Mouse (Mus musculus) retina, embryonic 14.5 days (tissue): ENCODE data around the gene Jchain.
"Not testable (repeated sequence)": the region's sequence is repeated elsewhere in the genome, so short reads cannot be mapped to it uniquely, and the experiment has no call there.

ENCODE experiments used
- DNase-seq: peaks from one replicate; pipeline ENCODE4 v3.0.0-alpha.2; 2015; ENCODE audit warnings: low spot score

The Jchain gene

DNA sequence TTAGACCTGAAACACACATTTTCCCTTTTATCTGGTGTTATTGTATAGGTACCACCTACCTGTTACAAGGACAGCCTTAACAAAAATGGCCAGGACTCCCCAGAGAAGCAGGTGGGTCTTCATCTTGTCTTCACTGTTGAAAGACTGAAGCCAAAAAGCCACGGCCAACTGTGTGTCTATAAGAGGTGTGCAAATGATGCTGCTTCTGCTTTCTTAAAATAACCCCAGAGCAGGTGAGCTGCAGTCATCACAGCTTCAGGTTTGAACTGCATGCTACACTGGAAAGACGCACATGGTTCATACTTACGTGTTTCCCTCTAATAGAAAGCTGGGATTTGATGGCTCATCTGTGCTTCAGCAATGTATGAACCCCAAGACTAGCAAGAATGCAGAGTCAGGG is at the start of gene Jchain:
Gene Jchain, minus strand, starts transcription at position 235 of the 400 bp plus-strand sequence.
- no peak for DNase-seq

- no peak for DNase-seq
Measured at GRCm38 (mm10) chr5:88575506-88576338, 48.0 kb upstream of the Jchain start.

DNA sequence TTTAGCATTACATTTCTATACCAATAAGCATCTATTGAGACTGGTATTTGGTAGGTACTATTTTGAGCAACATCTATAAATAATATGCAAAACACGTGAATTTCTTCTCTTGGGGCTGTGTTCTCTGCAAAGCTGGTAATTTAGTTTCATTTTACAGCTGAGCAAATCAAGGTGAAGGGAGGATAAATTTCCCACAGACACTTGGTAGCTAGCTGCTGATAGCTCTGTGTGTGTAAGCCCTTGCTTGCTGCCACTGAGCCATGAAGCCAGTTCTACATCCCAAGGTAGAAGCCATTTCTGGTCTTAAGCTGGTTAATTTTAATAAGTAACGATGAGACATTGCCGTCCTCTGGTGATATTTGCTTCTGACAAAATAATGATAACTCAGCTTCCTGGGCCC is 47.1 kb upstream of the Jchain start:
- DNase-seq, result no peak

DNA sequence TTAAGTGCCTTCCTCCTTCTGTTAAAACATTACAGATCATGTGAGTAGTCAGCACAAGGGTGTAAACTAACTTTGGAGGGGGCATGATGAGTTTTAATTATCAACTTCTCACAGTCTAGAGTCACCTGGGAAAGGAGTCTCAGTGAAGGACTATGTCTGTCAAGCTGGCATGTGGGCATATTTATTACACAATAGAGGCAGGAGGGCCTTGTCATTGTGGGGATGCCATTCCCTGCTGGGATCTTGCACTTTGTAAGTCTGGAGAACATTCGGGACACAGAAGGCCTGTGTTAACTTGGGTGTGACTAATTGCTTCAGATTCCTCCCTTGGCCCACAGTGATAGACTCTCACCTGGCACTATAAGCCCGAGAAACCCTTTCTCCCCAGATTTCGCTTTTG is 41.9 kb upstream of the Jchain start:
- no peak for DNase-seq

DNA sequence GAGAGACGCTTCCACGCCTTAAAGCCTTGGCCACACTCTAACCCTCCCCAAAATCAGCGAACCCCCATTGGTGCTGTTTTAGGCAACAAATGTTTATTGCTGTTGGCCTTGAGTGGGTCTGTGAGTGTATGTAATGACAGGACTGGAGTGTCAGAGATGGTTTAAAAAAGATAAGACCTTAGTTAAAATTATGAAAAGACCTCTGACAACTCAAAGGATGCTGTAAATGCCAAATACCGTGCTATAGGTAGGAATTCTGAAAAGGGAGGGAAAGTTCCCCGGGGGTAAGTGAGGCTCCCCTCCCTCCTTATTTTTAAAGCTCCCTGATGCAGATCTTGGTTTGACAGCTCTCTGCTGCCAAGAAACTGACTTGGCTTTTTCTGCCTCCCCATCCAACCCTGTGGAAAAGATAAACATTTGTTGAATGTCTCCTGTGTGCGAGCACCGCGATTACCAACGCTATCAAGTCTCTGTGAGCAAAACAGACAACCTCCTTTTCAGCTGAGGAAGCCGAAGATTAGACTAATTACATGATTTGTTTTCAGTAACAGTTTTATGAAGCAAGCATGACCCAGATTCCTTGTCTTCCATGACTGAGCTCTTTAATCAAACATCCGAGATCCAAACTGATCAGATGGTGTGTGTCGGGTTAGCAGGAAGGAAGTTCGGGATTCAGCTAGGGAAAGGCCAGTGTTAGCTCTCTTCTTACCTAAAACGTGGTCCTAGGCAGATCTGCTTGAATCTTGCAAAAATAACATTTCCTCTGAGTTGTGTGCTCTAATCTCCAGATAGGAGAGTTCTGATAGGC is 38.5 kb upstream of the Jchain start:
- peak; percentile 38 for DNase-seq

DNA sequence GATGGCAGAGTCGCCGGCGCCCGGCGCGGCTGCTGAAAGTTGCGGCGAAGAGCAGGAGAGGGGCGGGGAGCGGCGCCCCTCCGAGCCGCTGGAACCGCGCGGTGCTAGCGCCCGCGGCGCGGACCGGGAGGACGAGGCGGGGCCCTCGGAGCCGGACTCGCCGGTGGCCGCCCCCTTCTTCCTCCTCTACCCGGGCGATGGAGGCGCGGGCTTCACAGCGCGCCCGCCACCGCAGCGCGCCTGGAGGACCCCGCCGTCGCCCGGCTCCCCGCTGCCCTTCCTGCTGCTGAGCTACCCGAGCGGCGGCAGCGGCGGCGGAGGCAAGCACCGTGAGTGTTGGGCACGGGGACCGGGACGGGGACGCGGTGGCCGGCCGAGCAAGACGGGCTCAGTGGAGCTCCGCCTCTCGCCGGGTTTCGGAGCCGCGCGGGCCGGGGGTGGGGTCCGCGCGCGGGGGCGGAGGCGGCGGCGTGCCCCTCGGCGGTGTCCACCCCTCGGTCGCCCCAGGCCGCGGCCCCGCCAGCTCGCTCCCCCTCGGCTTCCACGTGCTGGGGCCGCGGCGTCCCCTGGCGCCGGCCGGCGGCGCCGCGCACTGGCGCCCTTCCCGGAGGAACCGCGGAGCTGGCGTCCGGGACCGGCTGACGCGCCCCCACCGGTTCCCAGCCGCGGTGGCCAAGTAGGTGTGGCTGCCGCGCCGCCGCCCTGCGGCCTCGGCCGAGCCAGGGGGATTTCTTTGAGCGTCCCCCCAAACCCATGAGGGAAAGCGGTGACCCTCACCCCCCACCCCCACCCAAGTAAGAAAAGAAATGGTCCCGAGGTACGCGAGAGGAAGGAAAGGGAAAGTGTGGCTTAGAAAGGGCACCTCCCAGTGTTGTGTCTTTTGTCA is 37.7 kb upstream of the Jchain start:
- DNase-seq, result peak; percentile 67

DNA sequence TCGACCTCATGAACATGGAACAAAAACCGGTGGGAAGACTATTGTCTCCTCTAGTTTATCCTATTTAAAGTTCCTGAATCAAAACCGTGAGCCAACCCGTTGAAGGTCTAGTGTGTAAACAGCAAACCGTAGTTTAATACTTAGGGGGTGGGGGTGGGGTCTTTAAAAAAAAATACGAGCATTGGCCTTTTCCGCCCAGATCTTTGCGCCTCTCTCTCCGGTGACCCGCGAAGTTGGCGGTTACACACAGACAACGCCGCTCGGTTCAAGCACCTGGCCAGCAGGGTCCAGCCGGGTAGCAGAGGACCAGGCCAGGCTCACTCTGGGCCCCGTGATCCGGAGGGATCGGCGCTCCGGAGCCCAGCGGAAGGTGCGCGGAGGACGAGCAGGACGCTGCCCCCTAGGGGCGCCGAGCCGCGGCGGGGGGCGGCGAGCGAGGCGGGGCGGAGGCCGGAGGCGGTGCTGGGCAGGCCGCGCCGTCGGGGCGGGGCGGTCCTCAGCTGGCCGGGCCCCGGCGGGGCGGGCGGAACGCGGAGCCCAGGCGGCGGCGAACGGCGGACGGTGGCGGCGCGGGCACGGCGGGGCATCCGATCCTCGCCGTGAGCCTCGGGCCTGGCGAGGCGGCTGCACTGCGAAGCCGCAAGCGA is 36.9 kb upstream of the Jchain start, which contains the start of gene Rufy3:
Gene Rufy3, plus strand, starts transcription at position 540 of the 647 bp plus-strand sequence.
- DNase-seq, result peak; percentile 83

DNA sequence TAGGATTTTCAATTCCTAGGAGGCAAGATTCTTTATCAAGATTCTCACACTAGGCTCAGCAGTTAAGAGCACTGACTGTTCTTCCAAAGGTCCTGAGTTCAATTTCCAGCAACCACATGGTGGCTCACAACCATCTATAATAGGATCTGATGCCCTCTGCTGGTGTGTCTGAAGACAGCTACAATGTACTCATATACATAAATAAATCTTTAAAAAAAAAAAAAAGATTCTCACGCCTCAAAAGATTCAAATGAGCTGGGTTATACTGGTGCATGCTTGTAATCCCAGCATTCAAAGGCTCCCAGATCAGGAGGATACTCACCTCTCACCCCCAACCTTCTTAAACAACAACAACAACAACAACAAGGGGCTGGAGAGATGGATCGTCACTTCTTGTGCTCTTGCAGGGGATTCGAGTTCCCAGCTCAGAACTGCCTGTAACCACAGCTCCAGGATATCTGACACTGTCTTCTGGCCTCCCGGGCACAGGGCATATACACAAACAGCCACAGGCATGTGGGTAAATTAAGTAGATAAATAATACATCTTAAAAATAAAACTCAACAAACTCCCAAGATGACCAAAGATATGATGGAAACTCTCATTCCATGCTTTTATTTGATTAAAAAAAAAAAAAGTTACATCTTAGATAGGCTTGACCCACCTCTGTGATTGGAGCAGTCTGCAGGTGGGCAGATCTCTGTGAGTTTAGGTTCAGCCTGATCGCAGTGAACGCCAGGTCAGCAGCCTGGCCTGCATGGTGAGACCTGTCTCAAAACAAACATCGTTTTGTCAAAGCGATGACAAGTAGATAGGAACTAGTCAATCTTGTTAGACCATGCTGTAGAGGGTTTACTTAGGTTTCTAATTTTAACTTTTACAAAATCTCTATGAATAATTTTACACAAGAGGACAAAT is 35.4 kb upstream of the Jchain start:
- no peak for DNase-seq

DNA sequence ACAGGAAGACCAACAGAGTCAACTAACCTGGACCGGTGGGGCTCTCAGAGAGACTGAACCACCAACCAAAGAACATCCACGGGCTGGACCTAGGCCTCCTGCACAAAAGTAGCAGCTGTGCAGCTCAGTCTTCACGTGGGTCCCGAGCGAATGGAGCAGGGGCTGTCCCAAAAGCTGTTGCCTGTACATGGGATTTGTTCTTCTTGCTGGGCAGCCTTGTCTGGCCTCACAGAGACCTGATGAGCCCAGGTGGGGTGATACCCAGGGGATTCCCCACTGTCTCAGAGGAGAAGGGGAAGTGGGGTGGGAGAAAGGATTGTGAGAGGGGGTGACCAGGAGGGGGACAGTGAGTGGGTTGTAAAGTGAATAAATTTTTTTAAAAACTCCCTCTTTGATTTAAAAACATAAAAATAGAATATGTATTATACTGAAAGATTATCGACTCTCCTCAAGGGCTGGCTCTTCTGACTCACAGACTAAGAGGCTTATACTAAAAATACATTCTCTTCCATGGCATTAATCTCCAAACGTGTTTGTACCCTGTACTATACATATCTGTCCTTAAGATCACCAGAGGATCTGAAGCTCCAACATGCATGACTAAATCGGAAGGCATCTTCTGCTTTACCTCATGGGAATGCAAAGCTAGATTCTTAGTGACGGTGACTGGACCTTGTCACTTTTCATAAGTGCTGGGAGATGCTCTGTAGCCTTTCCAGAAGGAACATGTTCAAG is 33.6 kb upstream of the Jchain start:
- no peak for DNase-seq

DNA sequence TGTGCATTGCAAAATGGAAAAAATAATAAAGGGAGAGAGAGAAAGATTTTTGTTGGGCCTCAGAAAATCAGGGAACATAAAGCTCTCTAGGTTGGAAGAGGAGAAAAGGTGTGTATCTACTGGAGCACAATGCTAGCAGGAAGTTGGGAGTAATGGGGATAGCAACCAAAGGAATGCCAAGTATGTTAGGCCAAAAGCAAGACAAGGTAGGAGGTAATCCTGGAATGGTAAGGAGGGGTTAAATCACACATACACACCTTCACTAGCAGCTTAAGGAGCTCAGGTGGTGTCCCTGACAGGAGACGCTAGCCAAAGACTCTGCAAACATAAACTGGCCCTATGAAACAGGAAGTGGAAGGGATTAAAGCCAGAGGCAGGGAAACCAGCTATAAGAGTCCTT is 31.3 kb upstream of the Jchain start:
- no peak for DNase-seq

- DNase-seq, result peak; percentile 100
Measured at GRCm38 (mm10) chr5:88554086-88554886, 26.6 kb upstream of the Jchain start, which contains the start of gene Utp3. Utp3 (plus strand) TSS chr5:88554462.

DNA sequence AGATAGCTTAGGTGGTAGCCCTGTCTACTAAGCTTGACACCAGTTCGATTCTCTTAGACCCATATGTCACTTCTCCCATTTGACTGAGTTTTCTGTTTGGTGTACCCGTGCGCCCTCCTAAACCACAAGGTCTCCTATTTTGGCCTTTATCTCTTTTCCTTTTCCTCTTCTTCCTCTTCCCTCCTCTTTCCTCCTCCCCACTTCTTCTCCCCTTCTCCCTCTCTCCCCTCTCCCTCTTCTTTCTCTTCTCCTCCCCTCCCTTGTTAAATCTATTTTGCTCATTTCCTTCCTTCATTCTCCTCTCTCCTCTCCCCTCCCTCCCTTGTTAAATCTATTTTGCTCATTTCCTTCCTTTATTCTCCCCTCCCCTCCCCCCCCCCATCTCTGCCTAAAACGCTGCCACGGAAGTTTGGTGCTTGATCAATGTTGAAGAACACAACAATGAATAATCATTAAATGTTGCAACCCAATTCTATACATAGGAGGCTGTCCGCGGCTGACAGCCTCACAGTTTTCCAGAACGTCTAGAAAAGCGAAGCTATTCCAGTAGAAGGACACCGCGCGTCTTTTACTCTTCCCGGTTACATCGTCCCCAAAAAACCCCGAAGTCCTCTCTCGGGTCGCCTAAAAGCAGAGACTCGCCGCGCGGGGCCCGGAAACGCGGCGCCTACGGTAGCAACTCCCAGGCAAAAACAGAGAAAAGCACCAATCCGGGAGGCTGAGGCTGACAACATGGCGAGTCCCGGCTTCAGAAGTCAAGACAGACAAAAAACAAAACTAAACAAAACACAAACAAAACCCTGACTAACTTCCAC is 25.8 kb upstream of the Jchain start:
- DNase-seq, result no peak

DNA sequence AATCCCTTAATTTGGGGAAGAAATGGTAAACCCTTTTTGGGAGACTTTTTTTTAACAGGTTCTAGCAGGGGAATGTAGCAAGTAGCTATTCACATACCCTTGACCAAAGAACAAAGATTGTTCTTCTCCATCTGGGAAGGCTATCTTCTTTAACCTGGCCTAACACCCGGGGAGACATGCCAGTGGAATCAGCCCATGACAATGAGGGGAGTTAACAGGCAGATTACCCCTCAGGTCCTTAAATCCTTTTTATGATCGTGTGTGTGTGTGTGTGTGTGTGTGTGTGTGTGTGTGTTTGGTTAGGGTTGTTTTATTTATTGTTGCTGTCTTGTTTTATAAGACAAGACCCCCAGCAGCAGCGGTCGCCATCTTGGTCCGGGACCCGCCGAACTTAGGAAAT is 17.8 kb upstream of the Jchain start:
- no peak for DNase-seq

DNA sequence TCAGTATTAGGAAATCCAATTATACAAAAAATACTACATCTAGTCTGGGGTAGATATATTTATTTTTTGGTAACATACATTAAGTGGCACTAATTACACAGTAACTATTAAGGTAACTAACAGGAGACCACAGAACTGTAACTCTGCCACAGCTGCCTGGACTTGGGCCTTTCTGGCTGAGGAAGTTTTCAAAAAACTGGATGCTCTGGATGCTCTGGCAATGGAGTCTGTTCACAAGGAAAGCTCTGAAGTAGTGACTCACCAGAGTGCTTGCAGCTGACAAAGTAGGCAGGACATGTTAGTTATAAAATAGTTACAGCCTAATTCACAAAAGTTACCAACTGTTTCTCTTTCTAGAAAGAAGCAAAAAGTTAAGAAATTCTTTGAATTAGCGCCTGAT is 16.7 kb upstream of the Jchain start:
- not testable (repeated sequence) for DNase-seq

GRCm38 (mm10) chr5:88542651-88543282 is 15.1 kb upstream of the Jchain start:
- DNase-seq, result peak; percentile 69

DNA sequence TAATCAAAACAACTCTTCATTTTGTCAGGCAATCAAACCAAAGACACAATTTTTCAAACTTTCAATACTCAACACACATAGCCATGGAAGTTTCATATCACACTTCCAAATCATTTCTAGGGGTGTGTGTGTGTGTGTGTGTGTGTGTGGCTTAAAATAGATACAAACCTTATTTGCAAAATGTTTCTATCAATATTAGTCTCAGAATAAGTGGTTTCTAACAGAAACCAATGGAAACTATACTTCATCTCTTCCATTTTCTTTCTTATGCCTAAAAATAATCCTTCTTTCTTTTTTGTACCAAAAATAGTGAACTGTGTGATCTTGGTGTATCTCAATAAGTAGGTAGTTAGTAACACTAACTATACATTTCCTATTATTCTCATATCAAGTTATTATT is 13.2 kb upstream of the Jchain start:
- no peak for DNase-seq

DNA sequence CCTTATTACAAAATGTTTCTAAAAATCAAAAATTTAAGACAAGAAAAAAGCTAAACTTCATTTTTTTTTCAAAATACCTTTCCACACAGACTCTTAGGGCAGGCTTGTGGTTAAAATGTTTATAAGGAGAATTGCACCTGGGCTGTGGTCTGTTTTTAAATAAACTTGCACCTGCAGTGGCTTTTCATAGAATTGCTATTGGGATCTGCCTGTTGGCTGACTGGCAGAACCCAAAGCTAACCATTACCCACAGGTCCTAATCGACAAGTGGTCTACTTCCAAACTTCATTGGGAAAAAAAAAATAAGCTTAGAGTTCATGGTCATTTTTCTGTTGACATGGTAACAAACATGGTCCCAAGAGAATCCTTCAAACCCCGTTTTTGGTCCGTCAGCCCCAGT is 7.0 kb upstream of the Jchain start:
- no peak for DNase-seq

GRCm38 (mm10) chr5:88530908-88531307 is 3.2 kb upstream of the Jchain start:
- DNase-seq, result no peak
